Mouse (Mus musculus): Measurements from ENCODE around the gene Rbck1. TPM values are rescaled to one million over a fixed set of nuclear protein-coding genes. Genes with fewer than 3 reads are reported as not detected.

Gene Rbck1
- 85.8 and 92.6 TPM in 2 replicates for polyA plus RNA-seq (2016; fragmentation: Nextera tagmentation; extraction: Ambion mirVana)

DNA sequence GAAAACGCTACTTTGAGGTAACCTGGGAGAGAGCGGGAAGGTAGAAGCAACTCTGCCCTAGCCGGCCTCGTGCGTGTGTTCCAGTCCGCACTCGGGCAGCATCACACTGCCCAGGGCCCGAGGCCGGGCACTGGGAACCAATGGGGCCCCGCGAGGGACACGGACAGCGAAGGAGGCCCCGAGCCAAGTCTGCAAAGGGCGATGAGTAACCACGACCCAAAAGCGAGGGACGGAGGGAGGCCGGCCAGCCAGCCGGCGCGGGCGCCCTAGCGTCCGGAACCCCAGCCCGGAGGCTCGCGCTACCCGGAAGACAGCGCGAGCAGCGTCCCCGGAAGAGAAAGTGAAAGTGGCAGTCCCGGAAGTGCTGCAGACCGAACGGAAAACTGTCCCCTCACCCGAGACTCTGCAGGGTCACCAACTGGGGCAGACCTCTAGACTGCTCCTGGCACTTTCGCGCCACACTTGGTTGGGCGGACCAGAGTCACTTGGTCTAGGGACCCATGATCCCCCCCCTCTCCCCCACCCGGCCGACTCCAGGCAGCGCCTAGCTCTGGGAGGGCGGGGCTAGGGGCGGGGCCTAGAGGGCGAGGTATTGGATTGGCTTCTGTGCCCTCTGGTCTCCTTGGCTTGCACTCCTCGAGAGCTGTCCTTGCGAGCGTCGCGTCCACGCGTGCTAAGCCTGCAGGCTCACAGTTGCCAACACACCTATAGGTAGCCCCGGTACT, at the start of gene Rbck1:
Gene Rbck1 (minus strand): TSS at position 553 of the 725 bp plus-strand sequence.
- Histone ChIP-seq H3K27me3 (ENCODE audit: low read depth, poor library complexity, severe bottlenecking) (peaks cover 17% of the 10 kb centered on the region), H3K36me3 (peaks cover 37% of the 10 kb centered on the region), H3K9me3 (replicated peaks) (no peaks in the 10 kb centered on the region), H3K4me3 (peak within 1 kb of the TSS; percentile 71), H3K27ac (peak within 1 kb of the TSS; percentile 93), H3K4me1 (peaks cover 23% of the 10 kb centered on the region)
- under 1% methylated on average over 54 of the region's 54 CpGs for WGBS
- peak; percentile 90 for DNase-seq (ENCODE audit: low spot score)

DNA sequence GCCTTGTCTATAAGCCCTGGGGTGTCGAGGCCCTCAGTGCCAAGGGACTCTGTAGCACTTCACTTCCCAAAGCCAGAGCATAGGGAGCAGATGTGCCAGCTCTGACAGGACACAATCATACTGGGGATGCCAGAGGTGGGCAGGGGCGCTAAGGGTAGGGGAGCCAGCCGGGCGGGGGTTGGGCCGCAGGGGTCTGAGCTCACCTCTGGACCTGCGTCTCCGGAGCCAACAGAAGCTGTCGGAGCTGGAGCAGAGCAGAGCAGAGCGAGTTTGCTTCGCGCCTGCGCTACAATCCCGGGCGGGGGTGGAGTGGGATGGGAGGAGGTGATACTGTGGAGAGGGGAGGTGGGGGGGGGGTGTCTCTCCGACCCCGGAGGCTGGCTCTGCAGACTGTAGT, 43.9 kb upstream of the Rbck1 start, which contains the start of gene Nrsn2:
Gene Nrsn2 (minus strand): TSS at position 294 of the 397 bp plus-strand sequence.
- 4% methylated on average over 16 of the region's 16 CpGs for WGBS
- DNase-seq (ENCODE audit: low spot score) = peak; percentile 67
- Histone ChIP-seq H3K4me1 (peaks cover 30% of the 10 kb centered on the region), H3K9me3 (replicated peaks) (no peaks in the 10 kb centered on the region), H3K27ac (peak within 1 kb of the TSS; percentile 61), H3K27me3 (ENCODE audit: low read depth, poor library complexity, severe bottlenecking) (peaks cover 36% of the 10 kb centered on the region), H3K36me3 (no peaks in the 10 kb centered on the region), H3K4me3 (peak within 1 kb of the TSS; percentile 38)

DNA sequence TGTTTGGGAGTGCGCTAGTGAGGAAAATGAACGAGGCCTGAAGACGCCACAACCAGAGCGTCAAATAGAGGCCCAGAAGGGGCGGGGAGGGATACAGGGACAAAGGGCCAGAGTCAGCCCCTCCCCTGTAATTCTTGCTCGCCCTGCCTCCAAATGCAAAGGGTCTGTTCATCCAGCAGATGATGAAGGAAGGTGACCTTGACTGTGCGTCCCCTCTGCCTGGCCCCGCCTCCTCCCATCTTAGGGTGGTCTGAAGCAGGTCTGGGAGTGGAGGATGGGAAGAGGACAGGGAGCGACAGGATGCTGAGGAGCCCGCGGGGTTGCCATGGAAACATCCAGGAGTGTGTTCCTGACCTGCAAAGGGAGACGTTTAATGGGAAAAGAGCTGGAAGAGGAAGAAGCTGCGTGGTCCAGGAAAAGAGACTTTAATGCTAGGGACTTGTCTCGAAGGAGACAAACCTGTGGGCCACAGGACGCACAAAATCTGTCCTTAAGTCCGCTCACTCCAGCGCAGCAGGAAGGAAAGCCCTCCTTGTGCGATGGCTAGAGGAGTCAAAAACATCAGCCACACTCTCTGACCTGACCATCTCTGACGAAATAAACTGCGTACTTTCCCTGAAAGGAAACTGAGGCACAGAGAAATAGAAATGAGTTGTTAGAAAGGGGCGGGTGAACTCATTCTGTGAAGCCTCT, 43.3 kb upstream of the Rbck1 start:
- peaks cover 30% of the 10 kb centered on the region for H3K4me1 ChIP-seq

GRCm38 (mm10) chr2:152373547-152373946, 41.1 kb upstream of the Rbck1 start:
- H3K27ac ChIP-seq = no peak overlapping the region
- peaks cover 36% of the 10 kb centered on the region for H3K27me3 ChIP-seq (ENCODE audit: low read depth, poor library complexity, severe bottlenecking)
- no peaks in the 10 kb centered on the region for H3K36me3 ChIP-seq
- H3K9me3 ChIP-seq (replicated peaks) = no peaks in the 10 kb centered on the region
- H3K4me3 ChIP-seq = no peak overlapping the region
- WGBS = 86% methylated on average over 9 of the region's 9 CpGs
- peaks cover 40% of the 10 kb centered on the region for H3K4me1 ChIP-seq
- no peak for DNase-seq (ENCODE audit: low spot score)

More for the DNA sequence above, 43.3 kb upstream of the Rbck1 start:
- 5% methylated on average over 21 of the region's 21 CpGs for WGBS
- Histone ChIP-seq H3K36me3 (no peaks in the 10 kb centered on the region), H3K27me3 (ENCODE audit: low read depth, poor library complexity, severe bottlenecking) (peaks cover 36% of the 10 kb centered on the region), H3K27ac (peak overlapping the region; percentile 61), H3K4me3 (peak overlapping the region; percentile 38), H3K9me3 (replicated peaks) (no peaks in the 10 kb centered on the region)
- peak; percentile 77 for DNase-seq (ENCODE audit: low spot score)

- Histone ChIP-seq H3K4me1 (peaks cover 40% of the 10 kb centered on the region), H3K9me3 (replicated peaks) (no peaks in the 10 kb centered on the region), H3K27me3 (ENCODE audit: low read depth, poor library complexity, severe bottlenecking) (peaks cover 34% of the 10 kb centered on the region), H3K4me3 (no peak overlapping the region), H3K36me3 (no peaks in the 10 kb centered on the region), H3K27ac (no peak overlapping the region)
- WGBS = 63% methylated on average over 4 of the region's 4 CpGs
- no peak for DNase-seq (ENCODE audit: low spot score)
These were observed 40.2 kb upstream of the Rbck1 start for GRCm38 (mm10) chr2:152372661-152373060.

DNA sequence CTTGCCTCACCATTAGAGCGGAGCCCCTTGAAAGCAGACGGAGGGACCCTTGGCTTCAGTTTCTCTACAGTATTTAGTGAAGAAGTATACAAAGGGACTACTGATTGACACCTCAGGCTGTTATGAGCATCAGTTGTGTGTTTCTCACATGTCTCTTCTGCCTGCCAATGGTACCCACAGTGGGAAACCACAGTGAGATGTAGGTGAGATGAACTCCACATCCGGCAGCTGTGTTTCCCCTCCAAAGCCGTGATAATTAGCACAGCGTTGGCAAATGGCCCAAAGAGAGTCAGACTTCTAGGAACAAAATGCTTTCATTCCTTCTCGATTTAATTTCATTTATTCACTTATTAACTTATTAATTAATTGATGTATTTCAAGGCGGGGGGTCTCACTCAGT, 39.7 kb upstream of the Rbck1 start:
- H3K4me1 ChIP-seq = peaks cover 40% of the 10 kb centered on the region
- WGBS = 88% methylated on average over 7 of the region's 7 CpGs
- H3K27ac ChIP-seq = no peak overlapping the region
- no peak for DNase-seq (ENCODE audit: low spot score)
- no peak overlapping the region for H3K4me3 ChIP-seq
- no peaks in the 10 kb centered on the region for H3K9me3 ChIP-seq (replicated peaks)
- no peaks in the 10 kb centered on the region for H3K36me3 ChIP-seq
- H3K27me3 ChIP-seq (ENCODE audit: low read depth, poor library complexity, severe bottlenecking) = peaks cover 28% of the 10 kb centered on the region

DNA sequence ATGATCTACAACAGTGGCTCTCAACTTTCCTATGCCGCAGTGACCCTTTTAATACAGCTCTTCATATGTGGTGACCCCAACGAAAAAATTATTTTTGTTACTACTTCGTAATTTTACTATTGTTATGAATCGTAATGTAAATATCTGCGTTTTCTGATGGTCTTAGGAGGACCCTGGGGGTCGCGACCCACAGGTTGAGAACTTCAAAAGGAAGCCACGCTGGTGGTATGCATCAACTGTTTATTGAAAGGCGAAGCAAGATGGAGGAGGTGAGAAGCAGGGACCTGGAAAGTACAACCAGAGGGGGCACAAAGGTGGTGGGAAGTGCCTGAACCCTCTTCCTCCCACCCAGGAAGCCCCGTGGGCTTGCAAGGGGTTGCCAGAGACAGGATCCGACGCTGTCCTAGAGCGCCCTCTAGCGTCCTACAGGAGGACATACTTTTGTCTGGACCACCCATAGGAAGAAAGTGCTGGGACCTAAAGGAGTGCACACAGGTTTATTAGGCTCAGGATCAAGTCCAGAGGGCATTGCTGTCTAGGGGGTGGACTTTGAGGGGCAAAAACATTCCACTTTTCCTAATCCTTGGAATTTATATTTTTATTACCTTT, 36.2 kb upstream of the Rbck1 start:
- Histone ChIP-seq H3K27me3 (ENCODE audit: low read depth, poor library complexity, severe bottlenecking) (no peaks in the 10 kb centered on the region; the same call in 1 of the 2 replicates), H3K27ac (no peak overlapping the region), H3K4me3 (no peak overlapping the region), H3K4me1 (peaks cover 14% of the 10 kb centered on the region; the same call in 1 of the 2 replicates), H3K36me3 (no peaks in the 10 kb centered on the region), H3K9me3 (replicated peaks) (no peaks in the 10 kb centered on the region)
- WGBS = 32% methylated on average over 14 of the region's 14 CpGs
- DNase-seq (ENCODE audit: low spot score) = peak; percentile 82

DNA sequence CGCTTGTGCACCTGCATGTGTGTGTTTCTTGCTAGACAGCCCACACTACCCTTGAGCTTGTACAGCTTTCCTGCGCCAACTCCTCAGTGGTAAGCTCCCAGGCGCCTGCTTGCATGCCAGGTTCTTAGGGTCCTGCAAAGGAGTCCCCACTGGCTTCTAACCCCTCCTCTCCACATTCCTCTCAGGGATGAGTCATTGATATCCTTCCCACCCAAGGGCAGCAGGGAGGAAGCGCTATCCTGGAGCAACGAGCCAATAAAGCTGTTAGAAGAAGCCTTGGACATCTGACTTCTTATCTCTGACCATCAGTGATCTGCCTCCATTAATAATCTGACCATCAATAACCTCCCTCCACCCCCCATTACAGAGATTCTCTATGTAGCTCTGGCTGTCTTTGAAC, 35.5 kb upstream of the Rbck1 start:
- DNase-seq (ENCODE audit: low spot score) = no peak
- Histone ChIP-seq H3K4me3 (no peak overlapping the region), H3K4me1 (peaks cover 17% of the 10 kb centered on the region; the same call in 1 of the 2 replicates), H3K9me3 (replicated peaks) (no peaks in the 10 kb centered on the region), H3K27ac (no peak overlapping the region), H3K27me3 (ENCODE audit: low read depth, poor library complexity, severe bottlenecking) (no peaks in the 10 kb centered on the region; the same call in 1 of the 2 replicates), H3K36me3 (no peaks in the 10 kb centered on the region)
- WGBS = 80% methylated on average over 5 of the region's 5 CpGs

DNA sequence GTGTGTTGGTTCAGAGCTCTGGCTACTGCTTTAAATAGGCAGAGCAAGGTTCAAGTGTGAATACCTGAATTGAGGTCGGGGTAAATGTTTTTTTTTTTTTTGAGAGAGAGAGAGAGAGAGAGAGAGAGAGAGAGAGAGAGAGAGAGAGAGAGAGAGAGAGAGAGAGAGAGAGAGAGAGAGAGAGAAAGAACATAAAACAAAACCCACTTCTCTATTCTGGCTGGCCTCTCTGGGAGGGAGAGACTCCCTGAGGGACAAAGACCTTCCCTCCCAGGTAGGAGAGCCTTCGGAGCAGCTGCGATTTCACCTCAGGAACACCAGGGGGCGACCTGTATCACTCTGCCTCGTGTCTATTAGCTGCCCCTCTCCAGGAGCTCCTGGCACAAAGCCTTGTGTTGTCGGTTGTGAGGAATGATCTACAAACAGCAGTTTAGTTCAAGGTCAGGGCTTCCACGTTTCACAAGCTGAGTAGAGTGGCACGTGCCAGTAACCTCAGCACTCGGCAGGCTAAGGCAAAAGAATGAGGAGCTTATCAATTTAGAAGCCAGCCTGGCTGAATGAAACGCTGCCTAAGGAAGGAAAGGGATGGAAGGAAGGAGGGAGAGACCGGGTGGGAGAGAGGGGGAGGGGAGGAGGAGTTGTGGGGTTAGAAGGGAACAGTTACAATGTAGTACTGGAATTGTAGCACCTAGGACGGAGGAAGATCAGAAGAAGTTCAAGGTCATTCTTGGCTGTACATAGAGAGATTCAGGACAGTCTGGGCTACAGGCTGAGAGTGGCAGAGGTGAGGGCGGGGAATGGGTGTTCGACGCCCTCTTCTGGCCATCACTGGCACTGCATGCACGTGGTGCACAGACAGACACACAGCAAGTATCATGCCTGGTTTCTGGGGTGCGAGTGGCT, 31.0 kb upstream of the Rbck1 start:
- peak overlapping the region; percentile 83 for H3K27ac ChIP-seq
- H3K9me3 ChIP-seq (replicated peaks) = no peaks in the 10 kb centered on the region
- peaks cover 7% of the 10 kb centered on the region; the same call in 1 of the 2 replicates for H3K4me1 ChIP-seq
- H3K36me3 ChIP-seq = no peaks in the 10 kb centered on the region
- peak; percentile 81 for DNase-seq (ENCODE audit: low spot score)
- no peaks in the 10 kb centered on the region for H3K27me3 ChIP-seq (ENCODE audit: low read depth, poor library complexity, severe bottlenecking)
- peak overlapping the region; percentile 36 for H3K4me3 ChIP-seq
- WGBS = 14% methylated on average over 17 of the region's 17 CpGs

GRCm38 (mm10) chr2:152361193-152361592, 28.7 kb upstream of the Rbck1 start:
- peaks cover 7% of the 10 kb centered on the region; the same call in 1 of the 2 replicates for H3K4me1 ChIP-seq
- no peaks in the 10 kb centered on the region for H3K27me3 ChIP-seq (ENCODE audit: low read depth, poor library complexity, severe bottlenecking)
- WGBS = 90% methylated on average over 8 of the region's 8 CpGs
- H3K36me3 ChIP-seq = no peaks in the 10 kb centered on the region
- DNase-seq (ENCODE audit: low spot score) = no peak
- no peak overlapping the region for H3K4me3 ChIP-seq
- no peaks in the 10 kb centered on the region for H3K9me3 ChIP-seq (replicated peaks)
- no peak overlapping the region for H3K27ac ChIP-seq

GRCm38 (mm10) chr2:152360271-152360775, 27.9 kb upstream of the Rbck1 start:
- WGBS = 71% methylated on average over 7 of the region's 7 CpGs
- Histone ChIP-seq H3K27me3 (ENCODE audit: low read depth, poor library complexity, severe bottlenecking) (no peaks in the 10 kb centered on the region), H3K4me1 (peaks cover 7% of the 10 kb centered on the region; the same call in 1 of the 2 replicates), H3K4me3 (no peak overlapping the region), H3K9me3 (replicated peaks) (no peaks in the 10 kb centered on the region), H3K36me3 (no peaks in the 10 kb centered on the region), H3K27ac (no peak overlapping the region)
- DNase-seq (ENCODE audit: low spot score) = no peak

- H3K36me3 ChIP-seq = no peaks in the 10 kb centered on the region
- no peaks in the 10 kb centered on the region for H3K27me3 ChIP-seq (ENCODE audit: low read depth, poor library complexity, severe bottlenecking)
- H3K9me3 ChIP-seq (replicated peaks) = no peaks in the 10 kb centered on the region
- no peak overlapping the region for H3K4me3 ChIP-seq
- no peak overlapping the region for H3K27ac ChIP-seq
- peaks cover 7% of the 10 kb centered on the region; the same call in 1 of the 2 replicates for H3K4me1 ChIP-seq
- WGBS = 76% methylated on average over 5 of the region's 5 CpGs
- no peak for DNase-seq (ENCODE audit: low spot score)
These were observed 27.2 kb upstream of the Rbck1 start for GRCm38 (mm10) chr2:152359616-152360015.

All from limb, embryonic 10.5 days (tissue).